Mouse (Mus musculus): ENCODE data around the gene Zwilch.

DNA sequence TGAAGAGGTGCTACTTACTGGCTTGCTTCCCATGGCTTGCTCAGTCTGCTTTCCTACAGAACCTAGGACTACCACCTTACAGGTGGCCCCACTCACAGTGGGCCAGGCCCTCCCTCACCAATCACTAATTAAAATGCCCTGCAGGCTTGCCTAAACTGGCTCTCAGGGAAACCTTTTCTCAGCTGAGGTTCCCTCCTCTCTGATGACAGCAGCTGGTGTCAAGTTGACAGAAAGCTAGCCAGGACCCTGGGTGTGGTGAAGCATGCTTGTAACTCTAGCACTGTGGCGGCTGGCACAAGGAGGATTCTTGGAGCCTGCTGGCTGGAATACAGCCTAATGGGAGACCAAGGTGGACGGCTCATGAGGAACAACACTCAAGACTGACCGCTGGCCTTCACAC is 47.6 kb downstream of the Zwilch start:
- no peak for TF ChIP-seq CTCF (IDR thresholded peaks at IDR 0.05; ENCODE audit: low read depth)
- no peak for TF ChIP-seq EP300 (optimal IDR thresholded peaks at IDR 0.05)

All from stomach, postnatal 0 days (tissue).